Mouse (Mus musculus): ENCODE data around the gene Gm10801. TPM values are rescaled to one million over a fixed set of nuclear protein-coding genes. Genes with fewer than 3 reads are reported as not detected.

The Gm10801 gene
- 10 to 100 TPM; 19.2 to 95.0 TPM for polyA plus RNA-seq (2017; shearing (Covaris generic))

DNA sequence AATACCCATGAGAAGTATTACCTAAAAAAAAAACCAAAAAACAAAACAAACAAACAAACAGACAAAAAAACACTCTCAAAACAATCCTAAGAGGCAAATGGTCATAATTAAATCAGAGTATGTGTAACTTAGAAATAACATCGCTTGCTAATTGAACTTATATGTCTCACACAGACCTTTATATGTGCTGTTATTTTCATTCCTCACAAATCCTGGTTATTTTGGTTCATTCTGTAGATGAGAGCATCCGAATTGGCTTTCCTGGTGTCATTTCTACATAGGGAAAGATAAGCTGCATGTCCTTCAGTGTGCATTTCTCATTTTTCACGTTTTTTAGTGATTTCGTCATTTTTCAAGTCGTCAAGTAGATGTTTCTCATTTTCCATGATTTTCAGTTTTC lies at the start of gene Gm10801:
Gm10801 (plus strand) TSS at position 301 of the 400 bp plus-strand sequence.

DNA sequence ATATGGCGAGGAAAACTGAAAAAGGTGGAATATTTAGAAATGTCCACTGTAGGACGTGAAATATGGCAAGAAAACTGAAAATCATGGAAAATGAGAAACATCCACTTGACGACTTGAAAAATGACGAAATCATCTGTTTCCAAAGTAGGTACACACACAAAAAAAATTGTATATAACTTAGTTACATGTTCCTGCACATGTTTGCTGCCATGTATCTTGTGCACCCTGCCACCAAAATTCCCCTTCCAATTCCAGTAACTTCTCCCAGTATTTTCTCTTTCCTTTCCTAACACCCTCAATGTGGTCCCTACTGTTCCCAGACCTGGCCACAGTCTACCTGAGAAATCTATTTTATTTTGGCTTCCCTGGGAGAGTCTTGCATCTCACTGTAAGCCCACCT lies 5.2 kb downstream of the Gm10801 start, which contains the start of gene Gm10800:
Gm10800 (minus strand) TSS at position 101 of the 400 bp plus-strand sequence.

Other genes with a start within 250 kb of the Gm10801 start
- 100 to 1,000 TPM in 1 of 2 experiments, 10 to 100 TPM in 1; 87.2 to 410 TPM for gene Gm10800, start 5.1 kb downstream of the Gm10801 start, polyA plus RNA-seq (2017; shearing (Covaris generic))

Measured in activated CD4-positive, CD25-positive, alpha-beta regulatory T cell (primary cell).